Mouse (Mus musculus) hindbrain, embryonic 12.5 days (tissue): ENCODE measurements around the gene Gls2. TPM values are rescaled to one million over a fixed set of nuclear protein-coding genes. Genes with fewer than 3 reads are reported as not detected.

ENCODE experiments used
- ATAC-seq: fragments of 200-750 bp; cut with Nextera tagmentation; 2 replicates; pipeline ENCODE4 v1.8.0; 2017; ENCODE audit warnings: moderate TSS enrichment; ENCODE audit not compliant: low FRiP score
- H3K27ac ChIP-seq: fragments of 300-500 bp; sonication (generic); 2 replicates; pipeline ENCODE4 v1.5.1; 2016; ENCODE audit warnings: mild to moderate bottlenecking
- H3K27me3 ChIP-seq: fragments of 300-500 bp; sonication (generic); 2 replicates; pipeline ENCODE4 v1.6.1; 2016; ENCODE audit warnings: mild to moderate bottlenecking
- H3K36me3 ChIP-seq: fragments of 300-500 bp; sonication (generic); 2 replicates; pipeline ENCODE4 v1.6.1; 2016; ENCODE audit warnings: mild to moderate bottlenecking
- H3K4me1 ChIP-seq: fragments of 300-500 bp; sonication (generic); 2 replicates; pipeline ENCODE4 v1.6.1; 2016
- H3K4me2 ChIP-seq: fragments of 300-500 bp; sonication (generic); replicated peaks from 2 replicates; pipeline ENCODE4 v1.6.1; 2016; ENCODE audit warnings: mild to moderate bottlenecking
- H3K4me3 ChIP-seq: fragments of 300-500 bp; sonication (generic); 2 replicates; pipeline ENCODE4 v1.5.1; 2016; ENCODE audit warnings: mild to moderate bottlenecking
- H3K9ac ChIP-seq: fragments of 300-500 bp; sonication (generic); 2 replicates; pipeline ENCODE4 v1.6.1; 2016; ENCODE audit warnings: mild to moderate bottlenecking, moderate library complexity
- H3K9me3 ChIP-seq: fragments of 300-500 bp; sonication (generic); replicated peaks from 2 replicates; pipeline ENCODE4 v1.6.1; 2016; ENCODE audit warnings: mild to moderate bottlenecking
- WGBS: fragments of 180-500 bp; shearing (Covaris S2); methylation state at CpG from one replicate; pipeline ENCODE4 v1.1.7; 2016; 5-methylcytosine and 5-hydroxymethylcytosine counted together
- polyA plus RNA-seq: library from polyadenylated mRNA; unstranded; fragments of >200 nt; fragmentation: Nextera tagmentation; extraction: Ambion mirVana; gene quantifications from 2 replicates; pipeline ENCODE4 v1.2.1, GENCODE M21; 2016

The Gls2 gene
- polyA plus RNA-seq, 1 experiment from 2014 or later, result 0.70 TPM

- 59% methylated on average over 16 of the region's 16 CpGs for WGBS
Measured at GRCm38 (mm10) chr10:128221533-128222286, 27.5 kb downstream of the Gls2 start.

GRCm38 (mm10) chr10:128225064-128225463 lies 30.8 kb downstream of the Gls2 start:
- 53% methylated on average over 5 of the region's 5 CpGs for WGBS
- no peak for ATAC-seq

More at GRCm38 (mm10) chr10:128221533-128222286, 27.5 kb downstream of the Gls2 start:
- ATAC-seq, result no peak
- no peaks in the 10 kb centered on the region for H3K9me3 ChIP-seq
- H3K4me2 ChIP-seq, result no peak overlapping the region
- H3K36me3 ChIP-seq, result no peaks in the 10 kb centered on the region
- H3K9ac ChIP-seq, result no peak overlapping the region
- H3K4me1 ChIP-seq, result no peaks in the 10 kb centered on the region
- H3K4me3 ChIP-seq, result no peak overlapping the region
- H3K27me3 ChIP-seq, result no peaks in the 10 kb centered on the region; the same call in 1 of the 2 replicates
- H3K27ac ChIP-seq, result no peak overlapping the region

GRCm38 (mm10) chr10:128225538-128225937 lies 31.3 kb downstream of the Gls2 start, which contains the start of gene Mip:
Mip (plus strand) TSS chr10:128225838.
- Histone ChIP-seq H3K4me3 (no peak within 1 kb of the TSS), H3K9me3 (no peaks in the 10 kb centered on the region), H3K36me3 (no peaks in the 10 kb centered on the region), H3K4me2 (no peak within 1 kb of the TSS), H3K4me1 (no peaks in the 10 kb centered on the region), H3K9ac (no peak within 1 kb of the TSS), H3K27me3 (no peaks in the 10 kb centered on the region), H3K27ac (no peak within 1 kb of the TSS)
- 44% methylated on average over 4 of the region's 4 CpGs for WGBS
- no peak for ATAC-seq

More at GRCm38 (mm10) chr10:128225064-128225463, 30.8 kb downstream of the Gls2 start:
- Histone ChIP-seq H3K9ac (no peak overlapping the region), H3K9me3 (no peaks in the 10 kb centered on the region), H3K27ac (no peak overlapping the region), H3K4me3 (no peak overlapping the region), H3K27me3 (no peaks in the 10 kb centered on the region; the same call in 1 of the 2 replicates), H3K4me1 (no peaks in the 10 kb centered on the region), H3K4me2 (no peak overlapping the region), H3K36me3 (no peaks in the 10 kb centered on the region)

GRCm38 (mm10) chr10:128227592-128227991 lies 33.3 kb downstream of the Gls2 start:
- no peak overlapping the region for H3K27ac ChIP-seq
- no peak overlapping the region for H3K4me2 ChIP-seq
- H3K36me3 ChIP-seq, result no peaks in the 10 kb centered on the region
- no peak for ATAC-seq
- H3K9ac ChIP-seq, result no peak overlapping the region
- no peaks in the 10 kb centered on the region for H3K4me1 ChIP-seq
- no peaks in the 10 kb centered on the region for H3K27me3 ChIP-seq
- no peaks in the 10 kb centered on the region for H3K9me3 ChIP-seq
- H3K4me3 ChIP-seq, result no peak overlapping the region
- 88% methylated on average over 9 of the region's 9 CpGs for WGBS

- ATAC-seq, result no peak
- no peak overlapping the region for H3K4me3 ChIP-seq
- no peaks in the 10 kb centered on the region for H3K36me3 ChIP-seq
- no peak overlapping the region for H3K9ac ChIP-seq
- no peak overlapping the region for H3K27ac ChIP-seq
- WGBS, result 95% methylated on average over 8 of the region's 8 CpGs
- no peaks in the 10 kb centered on the region for H3K27me3 ChIP-seq
- no peaks in the 10 kb centered on the region for H3K9me3 ChIP-seq
- no peak overlapping the region for H3K4me2 ChIP-seq
- H3K4me1 ChIP-seq, result peaks cover 3% of the 10 kb centered on the region
Measured at GRCm38 (mm10) chr10:128228009-128228408, 33.8 kb downstream of the Gls2 start.

GRCm38 (mm10) chr10:128230582-128230981 lies 36.3 kb downstream of the Gls2 start:
- 78% methylated on average over 12 of the region's 12 CpGs for WGBS
- Histone ChIP-seq H3K4me1 (peaks cover 4% of the 10 kb centered on the region), H3K4me3 (no peak overlapping the region), H3K36me3 (no peaks in the 10 kb centered on the region), H3K27ac (no peak overlapping the region), H3K4me2 (no peak overlapping the region), H3K9ac (0 out of 2 replicates have a peak overlapping the region, but pooled peaks have one; percentile 79), H3K9me3 (no peaks in the 10 kb centered on the region), H3K27me3 (no peaks in the 10 kb centered on the region)
- ATAC-seq, result no peak

- Histone ChIP-seq H3K27me3 (no peaks in the 10 kb centered on the region), H3K4me3 (peak overlapping the region; percentile 64), H3K36me3 (no peaks in the 10 kb centered on the region), H3K9me3 (no peaks in the 10 kb centered on the region), H3K27ac (0 out of 2 replicates have a peak overlapping the region, but pooled peaks have one; percentile 94), H3K4me1 (peaks cover 4% of the 10 kb centered on the region), H3K9ac (peak overlapping the region; percentile 79; the same call in 1 of the 2 replicates), H3K4me2 (peak overlapping the region; percentile 63)
- 25% methylated on average over 5 of the region's 5 CpGs for WGBS
- no peak for ATAC-seq
Measured at GRCm38 (mm10) chr10:128231146-128231545, 36.9 kb downstream of the Gls2 start.

- Histone ChIP-seq H3K9ac (peak within 1 kb of the TSS; percentile 79), H3K4me2 (peak within 1 kb of the TSS; percentile 63), H3K27ac (peak within 1 kb of the TSS; percentile 94), H3K4me1 (peaks cover 4% of the 10 kb centered on the region), H3K9me3 (no peaks in the 10 kb centered on the region), H3K4me3 (peak within 1 kb of the TSS; percentile 64), H3K36me3 (no peaks in the 10 kb centered on the region), H3K27me3 (no peaks in the 10 kb centered on the region)
- under 1% methylated on average over 56 of the region's 58 CpGs for WGBS
- ATAC-seq, result peak; percentile 92
Measured at GRCm38 (mm10) chr10:128231697-128232419, 37.6 kb downstream of the Gls2 start, which contains the start of gene Timeless. Timeless (plus strand) TSS chr10:128232065.

GRCm38 (mm10) chr10:128232420-128232985 lies 38.2 kb downstream of the Gls2 start:
- Histone ChIP-seq H3K4me2 (peak overlapping the region; percentile 63), H3K4me3 (peak overlapping the region; percentile 64), H3K9ac (peak overlapping the region; percentile 79), H3K27ac (peak overlapping the region; percentile 94), H3K36me3 (no peaks in the 10 kb centered on the region), H3K9me3 (no peaks in the 10 kb centered on the region), H3K4me1 (peaks cover 4% of the 10 kb centered on the region), H3K27me3 (no peaks in the 10 kb centered on the region)
- WGBS, result 0% methylated on average over 14 of the region's 14 CpGs
- ATAC-seq, result 0 out of 2 replicates have a peak, but pooled peaks have one; percentile 20

GRCm38 (mm10) chr10:128236321-128236720 lies 42.1 kb downstream of the Gls2 start:
- H3K27me3 ChIP-seq, result no peaks in the 10 kb centered on the region
- no peak overlapping the region for H3K4me2 ChIP-seq
- H3K4me1 ChIP-seq, result peaks cover 10% of the 10 kb centered on the region
- no peak for ATAC-seq
- H3K9ac ChIP-seq, result no peak overlapping the region
- peaks cover 15% of the 10 kb centered on the region for H3K36me3 ChIP-seq
- H3K9me3 ChIP-seq, result no peaks in the 10 kb centered on the region
- no peak overlapping the region for H3K27ac ChIP-seq
- no peak overlapping the region for H3K4me3 ChIP-seq
- WGBS, result 74% methylated on average over 4 of the region's 4 CpGs

GRCm38 (mm10) chr10:128237807-128238480 lies 43.7 kb downstream of the Gls2 start:
- H3K9ac ChIP-seq, result no peak overlapping the region
- no peak overlapping the region for H3K4me3 ChIP-seq
- H3K27ac ChIP-seq, result no peak overlapping the region
- H3K4me1 ChIP-seq, result peaks cover 7% of the 10 kb centered on the region
- no peaks in the 10 kb centered on the region for H3K9me3 ChIP-seq
- no peak for ATAC-seq
- H3K27me3 ChIP-seq, result no peaks in the 10 kb centered on the region
- WGBS, result 85% methylated on average over 15 of the region's 15 CpGs
- H3K36me3 ChIP-seq, result peaks cover 31% of the 10 kb centered on the region
- H3K4me2 ChIP-seq, result no peak overlapping the region
